Mouse (Mus musculus) subcutaneous adipose tissue, adult 2 months (tissue): ENCODE measurements around the gene Olfr1287. TPM values are rescaled to one million over a fixed set of nuclear protein-coding genes. Genes with fewer than 3 reads are reported as not detected.

Experiments used
- polyA plus RNA-seq: library from polyadenylated mRNA; depleted of rRNA; stranded (reverse); fragments of >200 nt; gene quantifications from 2 replicates; pipeline ENCODE4 v1.2.3, GENCODE M21; 2012; ENCODE audit warnings: low replicate concordance; rRNA removed

Olfr1287 gene
- polyA plus RNA-seq: not detected in 2 replicates

GRCm38 (mm10) chr2:111448842-111449241 lies at the start of gene Olfr1287:
Gene Olfr1287, plus strand, starts transcription at chr2:111449142.

GRCm38 (mm10) chr2:111422931-111423330 lies 26.0 kb upstream of the Olfr1287 start, which contains the start of gene Olfr1286:
Gene Olfr1286, minus strand, starts transcription at chr2:111423115.

DNA sequence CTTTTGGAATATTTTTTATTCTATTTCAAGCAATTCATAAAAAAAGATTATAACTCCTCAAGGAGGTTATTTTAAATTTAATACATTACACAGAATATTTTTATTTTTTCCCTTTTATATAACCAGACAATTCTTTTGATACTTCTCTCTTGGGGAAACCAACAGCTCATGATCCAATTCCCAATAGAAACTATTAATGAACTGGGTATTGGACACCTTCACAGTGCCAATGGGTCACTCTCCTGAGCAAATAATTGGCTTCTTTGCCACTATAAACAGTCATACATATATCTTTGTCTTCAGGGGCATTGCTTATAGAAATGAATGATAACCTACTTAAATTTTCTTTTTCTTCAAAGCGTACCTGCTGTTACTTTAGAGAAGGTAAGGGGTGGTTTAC lies 24.9 kb downstream of the Olfr1287 start, which contains the start of gene Olfr1288:
TSS of gene Olfr1288 (plus strand) at position 301 of the 400 bp plus-strand sequence.

GRCm38 (mm10) chr2:111480519-111480918 lies 31.6 kb downstream of the Olfr1287 start, which contains the start of gene Olfr1289:
Gene Olfr1289, plus strand, starts transcription at chr2:111480819.

DNA sequence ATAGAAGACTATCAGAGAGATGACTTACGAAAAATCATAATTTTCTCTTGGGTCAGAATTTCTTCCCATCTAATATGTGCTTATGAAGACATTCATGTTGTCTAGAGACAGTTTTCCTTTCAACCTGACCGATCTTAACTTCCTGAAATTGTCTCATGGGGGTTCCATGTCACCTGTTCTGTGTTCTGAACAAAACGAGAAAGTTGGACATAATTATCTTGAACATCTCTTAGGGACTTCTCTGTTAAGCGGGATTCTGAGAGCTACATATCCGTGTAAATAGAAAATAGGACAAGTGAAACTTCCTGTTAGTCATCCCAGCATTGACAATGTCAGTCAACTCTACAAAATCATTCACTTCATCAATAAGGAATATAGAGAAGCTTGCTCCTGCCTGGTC lies 44.8 kb downstream of the Olfr1287 start, which contains the start of gene Olfr1290:
TSS of gene Olfr1290 (minus strand) at position 101 of the 400 bp plus-strand sequence.

DNA sequence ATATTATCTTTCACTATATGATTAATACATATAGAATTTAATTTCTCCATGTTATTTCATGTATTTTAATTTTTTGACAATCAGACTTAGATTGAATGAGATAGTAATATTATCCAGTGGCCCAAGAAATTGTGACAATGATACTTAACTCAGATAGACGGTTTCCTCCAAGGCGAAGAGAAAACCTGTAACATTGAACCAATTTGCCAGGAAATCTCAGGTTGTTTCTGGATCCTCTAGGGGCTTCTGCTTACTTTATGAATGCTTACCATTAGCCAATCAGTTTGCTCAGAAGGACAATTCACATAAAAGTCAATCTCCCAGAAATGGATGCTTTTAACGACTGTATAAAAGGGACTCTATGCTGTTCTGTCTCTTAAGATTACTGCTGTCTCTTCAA lies 47.9 kb downstream of the Olfr1287 start, which contains the start of gene Olfr1291-ps1:
TSS of gene Olfr1291-ps1 (plus strand) at position 301 of the 400 bp plus-strand sequence.

Other genes with a start within 250 kb of the Olfr1287 start
- not detected in 2 replicates for gene 4930430A15Rik, start 219.5 kb upstream of the Olfr1287 start, polyA plus RNA-seq
- gene Olfr1275, start 213.9 kb upstream of the Olfr1287 start, polyA plus RNA-seq: not detected in 2 replicates
- not detected in 2 replicates for gene Olfr1276, start 194.6 kb upstream of the Olfr1287 start, polyA plus RNA-seq
- gene Olfr1277, start 175.0 kb upstream of the Olfr1287 start, polyA plus RNA-seq: not detected in 2 replicates
- gene Olfr1278, start 159.0 kb upstream of the Olfr1287 start, polyA plus RNA-seq: not detected in 2 replicates
- not detected in 2 replicates for gene Olfr1279, start 148.5 kb upstream of the Olfr1287 start, polyA plus RNA-seq
- gene Olfr1280, start 135.1 kb upstream of the Olfr1287 start, polyA plus RNA-seq: not detected in 2 replicates
- not detected in 2 replicates for gene Olfr1281, start 122.6 kb upstream of the Olfr1287 start, polyA plus RNA-seq
- not detected in 2 replicates for gene Olfr1282, start 113.1 kb upstream of the Olfr1287 start, polyA plus RNA-seq
- gene Olfr1283, start 82.4 kb upstream of the Olfr1287 start, polyA plus RNA-seq: not detected in 2 replicates
- not detected in 2 replicates for gene Olfr1284, start 73.6 kb upstream of the Olfr1287 start, polyA plus RNA-seq
- gene Olfr1286, start 26.0 kb upstream of the Olfr1287 start, polyA plus RNA-seq: not detected in 2 replicates
- gene Olfr1288, start 25.0 kb downstream of the Olfr1287 start, polyA plus RNA-seq: not detected in 2 replicates
- not detected in 2 replicates for gene Olfr1289, start 31.7 kb downstream of the Olfr1287 start, polyA plus RNA-seq
- not detected in 2 replicates for gene Olfr1290, start 44.7 kb downstream of the Olfr1287 start, polyA plus RNA-seq
- not detected in 2 replicates for gene Olfr1291-ps1, start 48.0 kb downstream of the Olfr1287 start, polyA plus RNA-seq
- not detected in 2 replicates for gene Olfr1293-ps, start 76.1 kb downstream of the Olfr1287 start, polyA plus RNA-seq
- gene Olfr1294, start 91.1 kb downstream of the Olfr1287 start, polyA plus RNA-seq: not detected in 2 replicates
- gene Olfr1295, start 120.5 kb downstream of the Olfr1287 start, polyA plus RNA-seq: not detected in 2 replicates
- not detected in 2 replicates for gene Olfr1297, start 177.4 kb downstream of the Olfr1287 start, polyA plus RNA-seq
- not detected in 2 replicates for gene Olfr1298, start 200.1 kb downstream of the Olfr1287 start, polyA plus RNA-seq
- not detected in 2 replicates for gene Olfr1299, start 212.3 kb downstream of the Olfr1287 start, polyA plus RNA-seq